20 mouse cellular contexts compared by ENCODE assay signal in the genomic region with DNA sequence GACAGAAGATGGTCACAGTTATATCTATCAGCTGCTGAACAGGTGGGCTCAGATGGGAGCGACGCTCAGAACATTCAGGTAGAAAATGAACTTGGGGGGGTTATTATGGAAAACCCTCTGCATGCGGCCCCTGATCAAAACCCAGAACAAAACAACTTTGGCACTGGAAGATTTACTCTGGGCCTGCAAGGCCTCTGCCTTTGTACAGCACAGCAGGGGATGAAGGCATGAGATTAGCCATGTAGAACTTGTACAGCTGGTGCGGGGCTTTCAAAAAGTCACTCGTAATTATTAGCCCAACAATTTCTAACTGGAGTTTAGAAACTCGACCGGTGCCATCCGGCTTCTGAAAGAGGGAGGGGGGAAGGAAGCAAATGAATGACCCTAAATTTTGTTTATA. TPM values are rescaled to one million over a fixed set of nuclear protein-coding genes. Genes with fewer than 3 reads are reported as not detected.
DNase-seq lines count a peak whose midpoint lies in the region; ATAC-seq lines count a peak whose summit lies in the region.
"Had no signal": no experiment of that assay in that cellular context is flagged by ENCODE, and none has a peak within 500 bp of the region (broad histone marks: within the 10 kb centered on the region; RNA-seq: fewer than 3 reads in every experiment).

No protein-coding gene starts in this region.

- no peaks in the 10 kb centered on the region for H3K36me3 ChIP-seq in forebrain, embryonic 14.5 days (ENCODE audit: control insufficient read depth, insufficient read depth, low read length)
- no peaks in the 10 kb centered on the region for H3K36me3 ChIP-seq in forebrain, embryonic 15.5 days
- H3K36me3 ChIP-seq in midbrain, embryonic 11.5 days (ENCODE audit: control insufficient read depth, insufficient read depth, low read length), result no peaks in the 10 kb centered on the region
- H3K36me3 ChIP-seq in midbrain, embryonic 16.5 days (ENCODE audit: control insufficient read depth, insufficient read depth, low read length), result no peaks in the 10 kb centered on the region
- H3K36me3 ChIP-seq: hindbrain, embryonic 12.5 days had no signal

- DNase-seq in cerebellum, postnatal 10 days, result peak; percentile 32 to 42
- peak; percentile 29 for DNase-seq in forebrain, embryonic 14.5 days (ENCODE audit: low spot score)
- peak; percentile 89 for DNase-seq in midbrain, embryonic 11.5 days (ENCODE audit: low spot score, missing footprints)
- peak; percentile 71 for DNase-seq in retina, postnatal 1 day
- DNase-seq in gastrocnemius, postnatal 25 days, result no peak
- DNase-seq: adrenal gland, postnatal 10 days; cerebellum, adult 11 months; cerebellum, postnatal 14 days; gastrocnemius, postnatal 36 days; kidney, postnatal 36 days; lung, adult 2 months; thymus, postnatal 25 days had no signal

- H3K27ac ChIP-seq in forebrain, embryonic 14.5 days (ENCODE audit: low read depth, low read length), result no peak overlapping the region
- no peak overlapping the region for H3K27ac ChIP-seq in forebrain, embryonic 15.5 days (replicated peaks)
- H3K27ac ChIP-seq in midbrain, embryonic 11.5 days (ENCODE audit: low read depth, low read length), result no peak overlapping the region
- no peak overlapping the region for H3K27ac ChIP-seq in midbrain, embryonic 16.5 days (ENCODE audit: low read length)
- H3K27ac ChIP-seq: hindbrain, embryonic 12.5 days had no signal

- H3K4me2 ChIP-seq in forebrain, embryonic 14.5 days (ENCODE audit: low read length), result no peak overlapping the region
- H3K4me2 ChIP-seq in forebrain, embryonic 15.5 days (replicated peaks), result no peak overlapping the region
- peak overlapping the region; percentile 10; the same call in 1 of the 2 replicates for H3K4me2 ChIP-seq in midbrain, embryonic 11.5 days
- H3K4me2 ChIP-seq in midbrain, embryonic 16.5 days (ENCODE audit: low read length), result no peak overlapping the region
- H3K4me2 ChIP-seq: hindbrain, embryonic 12.5 days; liver, embryonic 11.5 days had no signal

- H3K9ac ChIP-seq in forebrain, embryonic 14.5 days (ENCODE audit: low read length), result no peak overlapping the region
- H3K9ac ChIP-seq in forebrain, embryonic 15.5 days (replicated peaks), result no peak overlapping the region
- H3K9ac ChIP-seq in midbrain, embryonic 11.5 days (ENCODE audit: low read length), result no peak overlapping the region
- H3K9ac ChIP-seq in midbrain, embryonic 16.5 days (ENCODE audit: low read depth, low read length), result no peak overlapping the region
- H3K9ac ChIP-seq: hindbrain, embryonic 12.5 days had no signal

- no peaks in the 10 kb centered on the region for H3K9me3 ChIP-seq in forebrain, embryonic 14.5 days (replicated peaks; ENCODE audit: control insufficient read depth, low read length)
- no peaks in the 10 kb centered on the region for H3K9me3 ChIP-seq in forebrain, embryonic 15.5 days
- H3K9me3 ChIP-seq in midbrain, embryonic 11.5 days (ENCODE audit: control insufficient read depth, low read length), result no peaks in the 10 kb centered on the region
- no peaks in the 10 kb centered on the region for H3K9me3 ChIP-seq in midbrain, embryonic 16.5 days (replicated peaks; ENCODE audit: control insufficient read depth, low read length, poor library complexity, severe bottlenecking)
- H3K9me3 ChIP-seq: hindbrain, embryonic 12.5 days; megakaryocyte, embryonic 14.5 days had no signal

- 6% methylated on average over 8 of the region's 8 CpGs for WGBS in forebrain, embryonic 14.5 days
- WGBS in forebrain, embryonic 15.5 days, result 12% methylated on average over 8 of the region's 8 CpGs
- 17% methylated on average over 8 of the region's 8 CpGs for WGBS in midbrain, embryonic 11.5 days
- 20% methylated on average over 8 of the region's 8 CpGs for WGBS in midbrain, embryonic 16.5 days

- no peak for ATAC-seq in cerebellum, adult (ENCODE audit: insufficient number of reproducible peaks, low FRiP score, low TSS enrichment)
- ATAC-seq in forebrain, embryonic 14.5 days, result no peak
- no peak for ATAC-seq in forebrain, embryonic 15.5 days (replicated peaks)
- ATAC-seq in midbrain, embryonic 11.5 days (ENCODE audit: low FRiP score), result peak; percentile 59
- ATAC-seq in midbrain, embryonic 16.5 days, result no peak
- ATAC-seq: intestine, embryonic 16.5 days had no signal

- H3K4me3 ChIP-seq in forebrain, embryonic 14.5 days (ENCODE audit: low read depth, low read length), result no peak overlapping the region
- H3K4me3 ChIP-seq in forebrain, embryonic 15.5 days, result no peak overlapping the region
- no peak overlapping the region for H3K4me3 ChIP-seq in midbrain, embryonic 11.5 days (ENCODE audit: low read depth, low read length)
- no peak overlapping the region for H3K4me3 ChIP-seq in midbrain, embryonic 16.5 days (ENCODE audit: low read depth, low read length)
- H3K4me3 ChIP-seq: erythroblast, embryonic 14.5 days; hindbrain, embryonic 12.5 days; megakaryocyte, embryonic 14.5 days had no signal

- no peaks in the 10 kb centered on the region for H3K27me3 ChIP-seq in forebrain, embryonic 14.5 days (replicated peaks; ENCODE audit: control insufficient read depth, insufficient read depth, low read length)
- H3K27me3 ChIP-seq in forebrain, embryonic 15.5 days, result 0 out of 2 replicates have a peak, but pooled peaks cover 3% of the 10 kb centered on the region
- H3K27me3 ChIP-seq in midbrain, embryonic 11.5 days (ENCODE audit: control insufficient read depth, insufficient read depth, low read length), result no peaks in the 10 kb centered on the region
- no peaks in the 10 kb centered on the region for H3K27me3 ChIP-seq in midbrain, embryonic 16.5 days (ENCODE audit: control insufficient read depth, insufficient read depth, low read depth, low read length)
- H3K27me3 ChIP-seq: megakaryocyte, embryonic 14.5 days had no signal

- no peaks in the 10 kb centered on the region for H3K4me1 ChIP-seq in forebrain, embryonic 14.5 days (ENCODE audit: control insufficient read depth, insufficient read depth, low read length)
- no peaks in the 10 kb centered on the region for H3K4me1 ChIP-seq in forebrain, embryonic 15.5 days
- H3K4me1 ChIP-seq in midbrain, embryonic 11.5 days (ENCODE audit: control insufficient read depth, insufficient read depth, low read length), result peaks cover 6% of the 10 kb centered on the region; the same call in 1 of the 2 replicates
- peaks cover 3% of the 10 kb centered on the region; the same call in 1 of the 2 replicates for H3K4me1 ChIP-seq in midbrain, embryonic 16.5 days (ENCODE audit: control insufficient read depth, insufficient read depth, low read length)
- H3K4me1 ChIP-seq: hindbrain, embryonic 12.5 days; megakaryocyte, embryonic 14.5 days had no signal

RNA-seq across cellular contexts. Expression of a gene that starts 38.1 kb away (rescaled TPM):
- polyA plus RNA-seq in forebrain, embryonic 14.5 days (2014; fragmentation: Nextera tagmentation; extraction: Ambion mirVana), result 0.19 and 0.25 TPM in 2 replicates
- 0.11 TPM in 1 of 2 replicates, not detected in the other for polyA plus RNA-seq in forebrain, embryonic 15.5 days (2015; fragmentation: Nextera tagmentation; extraction: Ambion mirVana)
- polyA plus RNA-seq in midbrain, embryonic 11.5 days (2014; fragmentation: Nextera tagmentation; extraction: Ambion mirVana), result 0.90 and 0.91 TPM in 2 replicates
- polyA plus RNA-seq in midbrain, embryonic 16.5 days (2015; fragmentation: Nextera tagmentation; extraction: Ambion mirVana), result 0.43 and 0.67 TPM in 2 replicates
- total RNA-seq in gastrocnemius, postnatal 25 days (2021), result under 1 TPM in 1 of 2 experiments, not detected in 1; 0.10 TPM
- total RNA-seq: gastrocnemius, postnatal 36 days had no signal
- polyA plus RNA-seq: erythroblast, embryonic 14.5 days had no signal
